Mouse (Mus musculus) CD4-positive helper T cell, adult 2 months (primary cell): Measurements from ENCODE around the gene Ociad1.

Source experiments
- DNase-seq: peaks from one replicate; pipeline ENCODE4 v3.0.0-alpha.2; 2012; ENCODE audit warnings: low read depth, missing footprints, low spot score

Gene Ociad1

DNA sequence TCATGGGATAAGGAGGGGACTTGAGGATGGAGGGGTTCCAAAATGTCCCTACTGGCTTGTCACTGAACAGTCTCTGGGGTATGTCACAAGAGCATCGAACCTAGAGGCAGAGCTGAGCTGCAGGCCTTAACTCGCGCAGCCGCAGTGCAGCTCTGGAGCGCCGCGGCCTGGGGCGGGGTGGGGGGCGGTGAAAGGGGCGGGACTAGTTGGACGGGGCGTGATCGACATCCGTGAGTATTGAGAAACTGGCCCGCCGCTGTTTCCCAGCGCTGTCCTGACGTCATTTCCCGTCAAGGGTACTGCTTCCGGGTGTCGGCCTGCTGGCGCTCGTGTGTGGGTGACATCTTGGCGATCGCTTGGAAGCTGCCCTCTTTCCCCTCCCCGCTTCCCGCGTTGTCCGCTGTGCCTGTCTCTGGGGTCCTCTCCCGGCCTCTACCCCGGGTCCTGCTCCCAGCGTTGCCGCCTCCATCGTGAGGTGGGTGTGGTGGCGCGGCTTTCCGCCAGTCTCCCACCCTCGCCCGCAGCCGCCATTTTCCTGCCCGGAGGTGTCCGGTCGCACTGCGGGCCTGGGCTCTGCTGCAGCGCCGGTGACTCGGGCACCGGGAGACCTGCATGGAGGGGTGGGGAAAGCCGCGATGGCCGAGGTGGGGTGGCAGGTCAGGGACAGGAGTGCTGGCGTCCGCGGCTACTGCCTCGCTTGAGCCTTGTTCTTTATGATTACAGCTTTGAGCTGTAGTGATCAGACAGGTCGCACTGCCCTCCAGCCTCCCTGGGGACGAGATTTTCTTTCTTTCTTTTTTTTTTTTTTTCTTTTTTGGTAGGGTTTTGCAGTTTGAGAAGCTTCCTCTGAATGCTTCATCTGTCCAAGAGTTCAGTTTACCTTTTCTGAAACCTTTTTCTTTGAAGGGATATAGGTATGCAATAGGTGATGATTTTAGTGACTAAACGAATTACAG is at the start of gene Ociad1:
TSS of gene Ociad1 (plus strand) at position 283 of the 956 bp plus-strand sequence.
- peak; percentile 97 for DNase-seq

DNA sequence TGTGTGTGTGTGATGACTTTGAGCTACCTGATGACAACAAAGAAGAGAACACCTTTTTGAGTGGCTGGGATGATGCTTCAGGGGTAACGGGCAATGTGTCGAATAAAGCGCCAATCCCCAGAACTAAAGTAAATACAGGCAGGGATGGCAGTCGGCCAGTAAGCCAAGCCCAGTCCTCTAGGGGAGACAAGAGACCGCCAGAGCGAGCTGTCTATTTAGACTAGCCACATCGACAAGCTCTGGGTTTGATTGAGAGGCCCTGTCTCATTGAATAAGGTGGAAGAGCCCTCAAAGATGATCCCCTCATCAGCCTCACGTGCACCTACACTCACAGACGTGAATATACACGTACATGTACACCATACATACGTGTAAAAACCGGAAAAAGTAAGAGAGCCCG is 48.2 kb upstream of the Ociad1 start:
- no peak for DNase-seq

DNA sequence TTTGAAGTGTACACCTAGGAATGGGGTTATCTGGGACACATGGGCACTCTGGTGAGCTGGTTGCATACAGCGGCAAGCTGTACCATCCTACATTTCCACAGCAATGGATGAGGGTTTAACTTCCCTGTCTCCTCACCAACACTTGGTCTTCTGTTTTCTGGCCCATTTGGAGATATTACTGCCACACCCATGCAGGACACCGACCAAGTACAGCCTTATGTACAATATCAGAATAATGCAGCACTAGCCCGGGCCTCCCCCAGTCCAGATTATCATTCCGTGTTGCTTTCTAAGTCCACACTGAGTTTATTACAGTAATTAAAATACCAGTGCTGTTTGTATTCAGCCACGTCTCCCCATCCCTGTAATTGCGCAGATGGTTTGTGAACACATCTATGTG is 46.2 kb upstream of the Ociad1 start:
- no peak for DNase-seq

DNA sequence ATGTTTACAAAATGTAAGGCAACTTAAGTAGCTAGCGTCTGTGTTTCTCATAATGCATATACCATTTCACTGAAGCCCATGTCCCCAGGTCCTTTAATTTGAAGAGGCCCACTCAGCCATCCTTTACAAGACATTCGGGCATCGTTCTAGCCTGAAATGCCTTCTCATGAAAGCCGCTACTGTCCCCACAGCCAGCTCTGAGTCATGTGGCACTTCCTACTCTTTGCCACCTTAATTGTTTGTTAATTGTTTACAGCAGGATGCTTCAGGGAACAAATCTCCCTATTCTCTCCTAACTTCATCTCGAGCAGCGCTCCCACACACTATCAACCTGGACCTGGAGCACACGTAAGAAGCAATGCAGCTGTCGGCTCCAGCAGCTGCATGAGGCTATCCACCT is 44.4 kb upstream of the Ociad1 start:
- no peak for DNase-seq

DNA sequence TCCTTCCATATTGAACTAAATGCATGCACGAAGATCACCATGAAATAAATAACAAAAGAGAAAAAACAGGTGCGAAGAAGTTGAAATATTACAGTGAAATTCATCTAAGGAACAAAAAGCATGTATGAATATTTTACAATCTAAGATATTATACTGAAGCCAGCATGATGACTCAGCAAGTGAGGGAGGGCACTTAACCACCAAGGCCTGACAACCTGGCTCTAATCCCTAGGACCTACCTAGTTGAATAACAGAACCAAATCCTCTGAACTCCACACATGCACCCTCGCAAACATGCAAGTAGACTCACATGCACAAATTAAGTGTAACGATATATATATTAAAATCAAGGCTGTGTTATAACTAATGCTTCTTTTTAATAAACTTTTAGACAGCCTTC is 43.2 kb upstream of the Ociad1 start:
- DNase-seq = no peak

- no peak for DNase-seq
Measured at GRCm38 (mm10) chr5:73252739-73253138, 39.8 kb upstream of the Ociad1 start.

GRCm38 (mm10) chr5:73254660-73255059 is 37.9 kb upstream of the Ociad1 start:
- peak; percentile 50 for DNase-seq

DNA sequence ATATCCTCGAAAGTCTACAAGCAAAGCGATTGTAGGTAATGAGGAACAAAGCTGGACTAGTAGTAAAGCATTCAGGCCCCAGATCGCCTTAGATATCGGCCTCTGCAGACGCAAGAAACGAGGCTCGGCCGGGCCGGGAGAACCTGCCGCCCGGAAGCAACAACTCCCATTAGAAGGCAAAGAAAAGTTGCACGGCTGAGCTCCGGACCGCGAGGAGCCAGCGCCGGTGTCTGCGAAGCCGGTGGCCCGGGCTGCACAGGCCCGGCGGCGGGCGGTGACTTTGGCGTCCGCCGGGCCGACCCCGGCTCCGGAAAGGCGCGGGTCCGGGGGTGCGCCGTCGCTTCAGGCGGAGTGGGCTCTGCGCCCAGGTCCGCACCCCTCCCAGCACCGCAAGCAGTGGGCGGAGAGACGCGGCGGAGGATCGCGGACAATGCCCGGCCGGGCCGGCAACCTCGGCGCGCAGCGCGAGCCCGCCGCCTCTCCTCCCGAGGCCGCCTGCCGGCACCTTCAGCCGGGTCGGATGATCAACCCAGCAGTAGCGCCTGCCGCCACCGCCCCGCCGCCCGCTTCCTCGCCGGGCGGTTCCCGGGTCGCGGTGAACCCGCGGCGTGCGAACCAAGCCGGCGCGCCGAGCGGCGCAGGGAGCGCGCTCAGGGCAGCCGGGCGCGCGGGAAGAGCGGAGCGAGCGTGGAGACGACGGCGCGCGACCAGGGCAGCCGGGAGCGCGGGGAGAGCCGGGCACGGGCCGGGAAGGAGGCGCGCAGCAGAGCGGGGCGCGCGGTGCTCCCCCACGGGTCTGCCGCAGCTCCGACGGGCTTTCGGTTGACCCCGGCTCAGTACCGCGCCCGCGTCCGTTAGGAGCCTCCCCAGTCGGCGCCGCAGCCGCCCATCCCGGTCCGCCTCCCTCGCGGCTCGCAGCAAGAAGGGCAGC is 37.0 kb upstream of the Ociad1 start:
- DNase-seq = peak; percentile 72

DNA sequence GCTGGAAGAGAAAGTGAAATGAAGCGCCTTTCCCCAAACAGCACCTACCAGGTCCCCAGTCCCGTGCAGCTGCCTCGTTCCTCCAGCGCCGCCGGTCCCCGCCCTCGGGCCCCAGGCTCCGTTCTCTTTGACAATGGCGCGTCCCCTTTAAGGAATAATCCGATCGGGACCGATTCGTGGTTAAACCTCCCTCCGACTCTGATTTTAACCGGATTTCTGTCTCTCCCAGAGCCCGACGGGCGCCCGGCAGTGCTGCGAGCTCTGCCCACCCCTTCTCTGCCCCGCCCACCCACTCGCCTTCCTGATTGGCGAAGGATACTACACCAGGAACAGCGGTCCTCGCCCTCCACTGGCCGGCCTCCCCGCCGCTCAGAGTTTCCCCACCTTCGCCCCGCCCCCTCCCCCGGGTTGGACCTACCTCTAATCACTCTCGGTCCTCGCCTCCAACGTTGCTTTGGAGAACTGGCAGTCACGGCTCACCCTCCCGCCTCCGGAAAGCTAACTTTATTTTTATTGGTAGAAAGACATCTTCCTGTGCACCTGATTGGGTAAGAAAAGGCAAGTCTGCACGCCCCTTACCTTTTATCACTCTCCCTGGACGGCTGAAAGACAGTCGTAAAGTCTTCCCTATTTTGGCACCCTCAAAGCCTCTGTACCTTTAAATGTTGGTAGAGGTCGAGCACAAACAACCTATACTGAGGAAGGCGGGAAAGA is 36.1 kb upstream of the Ociad1 start, which contains the start of gene Fryl:
TSS of gene Fryl (minus strand) at position 268 of the 714 bp plus-strand sequence.
- DNase-seq = peak; percentile 98

DNA sequence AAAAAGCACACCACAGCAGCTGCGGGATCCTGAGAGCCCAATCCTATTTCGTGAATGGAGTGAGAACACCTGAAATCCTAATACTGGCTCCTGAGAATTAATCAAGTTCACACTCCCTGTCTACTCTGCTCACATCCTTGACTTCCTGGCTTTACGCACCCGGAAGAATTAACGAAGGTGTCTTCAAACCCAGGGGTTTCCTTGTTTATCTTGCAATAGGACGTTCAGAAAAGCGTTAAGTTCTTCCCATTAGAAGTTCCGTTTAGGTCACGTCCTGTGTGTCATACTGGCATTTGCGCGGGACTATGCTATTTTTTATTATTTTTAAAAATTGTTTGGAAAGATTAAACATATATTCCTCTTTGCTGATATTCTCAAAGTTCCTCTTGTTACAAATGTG is 35.5 kb upstream of the Ociad1 start:
- peak; percentile 76 for DNase-seq

- DNase-seq = no peak
Measured at GRCm38 (mm10) chr5:73257723-73258122, 34.9 kb upstream of the Ociad1 start.

- DNase-seq = no peak
Measured at GRCm38 (mm10) chr5:73264122-73264521, 28.5 kb upstream of the Ociad1 start.

GRCm38 (mm10) chr5:73265460-73265859 is 27.1 kb upstream of the Ociad1 start:
- peak; percentile 88 for DNase-seq

- no peak for DNase-seq
Measured at GRCm38 (mm10) chr5:73268636-73269213, 23.9 kb upstream of the Ociad1 start.

DNA sequence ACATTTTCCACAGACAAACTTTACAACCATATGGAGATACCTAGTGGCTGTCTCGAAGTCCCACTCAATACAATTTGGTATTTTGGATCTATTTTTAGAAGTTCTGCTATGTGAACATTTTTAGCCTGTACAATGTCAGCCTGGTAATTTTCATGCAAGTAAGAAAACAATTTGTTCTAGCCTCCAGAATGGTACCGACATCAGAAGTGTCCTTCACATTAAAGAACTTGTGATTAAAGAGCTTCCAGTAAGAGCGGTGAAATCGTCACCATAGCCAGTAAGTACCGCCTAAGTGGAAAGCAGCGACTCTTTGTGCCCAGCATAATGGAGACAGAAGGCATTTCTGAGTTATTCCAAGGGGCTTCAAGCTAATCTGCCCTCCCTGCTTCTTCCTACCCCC is 22.0 kb upstream of the Ociad1 start:
- no peak for DNase-seq

GRCm38 (mm10) chr5:73273171-73273570 is 19.4 kb upstream of the Ociad1 start:
- no peak for DNase-seq

DNA sequence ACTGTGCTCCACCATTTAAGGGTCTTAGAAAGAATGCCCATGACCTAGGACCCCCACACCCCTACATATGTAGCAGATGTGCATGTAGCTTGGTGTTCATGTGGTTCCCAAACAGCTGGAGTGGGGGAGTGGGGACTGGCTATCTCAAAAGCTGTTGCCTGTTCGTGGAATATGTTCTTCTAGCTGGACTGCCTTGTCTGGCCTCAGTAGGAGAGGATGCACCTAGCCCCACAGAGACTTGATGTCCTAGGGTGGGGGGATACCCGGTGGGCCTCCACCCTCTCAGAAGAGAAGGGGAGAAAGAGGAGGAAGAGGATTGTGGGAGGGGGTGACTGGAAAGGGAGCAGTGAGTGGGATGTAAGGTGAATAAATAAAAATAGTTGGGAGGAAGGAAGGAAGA is 17.6 kb upstream of the Ociad1 start:
- DNase-seq = no peak

DNA sequence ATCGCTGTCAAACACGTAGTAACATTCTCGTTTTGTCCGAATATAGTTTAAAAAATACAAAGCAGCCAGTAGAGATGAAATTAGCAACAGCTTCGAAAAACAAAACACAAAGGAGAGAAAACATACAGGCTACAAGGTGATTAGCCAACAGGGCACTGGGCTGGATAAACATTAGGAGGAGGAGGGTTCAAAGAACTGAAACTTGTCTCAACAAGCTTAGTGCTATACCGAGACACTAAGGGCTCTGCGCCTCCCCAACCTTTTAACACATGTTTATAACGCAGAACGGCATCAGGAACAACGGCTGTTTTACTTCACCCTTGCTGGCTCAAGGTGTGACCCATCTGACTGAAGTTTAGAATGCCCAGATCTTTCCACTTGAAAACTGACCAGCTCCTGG is 13.4 kb upstream of the Ociad1 start:
- no peak for DNase-seq

GRCm38 (mm10) chr5:73279732-73280566 is 12.6 kb upstream of the Ociad1 start:
- no peak for DNase-seq

DNA sequence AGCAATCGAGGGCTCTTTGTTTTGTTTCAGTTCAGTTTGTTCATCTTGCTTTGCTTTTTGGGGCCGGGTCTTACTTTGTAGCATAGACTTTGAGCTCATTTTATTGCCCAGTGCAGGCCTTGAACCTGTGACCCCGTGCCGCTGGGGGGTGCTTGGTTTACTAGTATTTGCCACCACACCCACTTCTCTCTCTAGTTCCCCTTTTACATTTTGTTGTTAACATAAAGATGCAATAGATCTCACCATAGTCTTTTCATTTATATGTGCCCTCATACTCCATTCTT is 12.1 kb upstream of the Ociad1 start:
- no peak for DNase-seq

DNA sequence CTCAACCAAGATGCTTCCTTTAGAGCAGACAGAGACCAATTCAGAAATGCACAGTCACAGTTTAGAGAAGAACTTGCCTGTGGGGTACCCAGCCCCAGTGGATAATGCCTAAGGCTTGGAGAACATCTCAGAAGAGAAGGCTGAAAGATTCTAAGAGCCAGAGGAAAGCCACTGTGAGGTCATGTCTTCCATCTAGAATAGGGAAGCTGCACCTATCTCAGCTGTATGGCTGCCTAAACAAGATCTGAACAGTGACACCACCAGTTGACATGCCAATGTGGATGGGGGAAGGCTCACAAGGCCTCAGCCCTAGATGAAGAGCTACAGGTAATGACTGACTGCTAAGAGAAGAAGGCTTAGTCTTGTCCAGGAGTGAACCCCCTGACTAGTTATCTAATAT is 8.5 kb upstream of the Ociad1 start:
- DNase-seq = no peak
